Mouse (Mus musculus) adrenal gland, postnatal 10 days (tissue): ENCODE results near the gene Dnajc16. TPM values are rescaled to one million over a fixed set of nuclear protein-coding genes. Genes with fewer than 3 reads are reported as not detected.
A peak's percentile ranks its signal among the peaks of the same experiment; 100 is the strongest.

ENCODE experiments used
- DNase-seq: peaks from one replicate; pipeline ENCODE4 v3.0.0; 2021; ENCODE audit warnings: mixed read lengths
- total RNA-seq, 2 experiments: library from RNA; stranded (reverse); gene quantifications; 2 replicates each; pipeline ENCODE4 v1.2.3; 2021

Gene Dnajc16
- total RNA-seq, 2 experiments from 2014 or later = 16.1 to 16.8 TPM

GRCm38 (mm10) chr4:141763476-141763875 lies 27.3 kb downstream of the Dnajc16 start:
- DNase-seq = no peak

GRCm38 (mm10) chr4:141762102-141762598 lies 28.6 kb downstream of the Dnajc16 start:
- no peak for DNase-seq

GRCm38 (mm10) chr4:141760942-141761341 lies 29.8 kb downstream of the Dnajc16 start:
- no peak for DNase-seq

- DNase-seq = no peak
Measured at GRCm38 (mm10) chr4:141758874-141759542, 31.7 kb downstream of the Dnajc16 start.

GRCm38 (mm10) chr4:141757124-141757523 lies 33.6 kb downstream of the Dnajc16 start:
- DNase-seq = no peak

- no peak for DNase-seq
Measured at GRCm38 (mm10) chr4:141755375-141755930, 35.3 kb downstream of the Dnajc16 start.

- no peak for DNase-seq
Measured at GRCm38 (mm10) chr4:141752076-141752421, 38.7 kb downstream of the Dnajc16 start.

GRCm38 (mm10) chr4:141751419-141752075 lies 39.2 kb downstream of the Dnajc16 start:
- no peak for DNase-seq

GRCm38 (mm10) chr4:141750826-141751225 lies 39.9 kb downstream of the Dnajc16 start:
- no peak for DNase-seq

GRCm38 (mm10) chr4:141749557-141749956 lies 41.2 kb downstream of the Dnajc16 start:
- peak; percentile 67 for DNase-seq

GRCm38 (mm10) chr4:141746578-141747346 lies 44.0 kb downstream of the Dnajc16 start, which contains the start of gene Agmat:
Agmat (plus strand) TSS chr4:141746672.
- no peak for DNase-seq

- DNase-seq = no peak
Measured at GRCm38 (mm10) chr4:141742381-141742780, 48.4 kb downstream of the Dnajc16 start.

- no peak for DNase-seq
Measured at GRCm38 (mm10) chr4:141741856-141742255, 48.9 kb downstream of the Dnajc16 start.

GRCm38 (mm10) chr4:141738015-141738414 lies 52.7 kb downstream of the Dnajc16 start:
- DNase-seq = no peak

- no peak for DNase-seq
Measured at GRCm38 (mm10) chr4:141736856-141737255, 53.9 kb downstream of the Dnajc16 start.

- no peak for DNase-seq
Measured at GRCm38 (mm10) chr4:141735206-141735560, 55.5 kb downstream of the Dnajc16 start.

GRCm38 (mm10) chr4:141734446-141735205 lies 56.1 kb downstream of the Dnajc16 start:
- peak; percentile 89 for DNase-seq

- no peak for DNase-seq
Measured at GRCm38 (mm10) chr4:141731766-141732165, 59.0 kb downstream of the Dnajc16 start.

GRCm38 (mm10) chr4:141730401-141730800 lies 60.3 kb downstream of the Dnajc16 start:
- no peak for DNase-seq

GRCm38 (mm10) chr4:141729266-141729665 lies 61.5 kb downstream of the Dnajc16 start:
- no peak for DNase-seq

GRCm38 (mm10) chr4:141725738-141726137 lies 65.0 kb downstream of the Dnajc16 start:
- no peak for DNase-seq

GRCm38 (mm10) chr4:141725277-141725676 lies 65.5 kb downstream of the Dnajc16 start:
- no peak for DNase-seq
